Mouse (Mus musculus): ENCODE results near the gene Inha. TPM values are rescaled to one million over a fixed set of nuclear protein-coding genes. Genes with fewer than 3 reads are reported as not detected.

Gene Inha
- polyA plus RNA-seq, 1 experiment from 2014 or later = not detected

DNA sequence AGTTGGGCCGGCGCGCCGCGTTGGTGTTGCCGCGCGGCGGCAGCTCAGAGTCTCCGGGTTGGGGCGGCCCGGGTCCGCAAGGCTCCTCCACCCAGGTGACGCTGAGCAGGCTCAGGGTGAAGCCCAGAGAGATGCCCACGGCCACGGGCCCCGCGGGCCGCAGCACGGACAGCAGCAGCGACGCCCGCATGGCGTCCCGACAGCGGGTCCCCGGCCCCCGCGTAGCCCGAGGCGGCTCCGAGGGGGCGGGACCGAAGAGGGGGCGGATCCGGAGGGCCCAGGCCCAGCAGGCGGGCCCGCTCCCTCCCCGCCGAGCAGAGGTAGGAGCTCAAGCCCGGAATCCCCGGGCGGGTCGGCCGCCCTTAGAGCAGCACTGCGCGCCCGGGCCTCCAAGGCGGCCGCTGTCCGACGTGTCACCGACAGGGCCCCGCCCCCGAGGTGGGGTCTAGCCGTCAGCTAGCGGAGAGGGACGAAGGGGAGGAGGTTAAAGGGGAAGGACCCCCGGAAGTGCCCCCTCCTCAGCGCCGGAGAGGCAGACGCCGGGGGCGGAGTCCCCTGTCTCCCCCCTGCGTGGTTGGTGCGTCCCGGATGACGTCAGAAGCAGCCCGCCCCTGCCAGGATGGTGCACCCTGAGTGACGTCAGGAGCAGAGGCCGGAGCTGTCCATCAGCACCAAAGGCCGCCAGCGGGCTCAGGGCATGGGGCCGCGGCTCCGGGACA is 27.8 kb upstream of the Inha start, which contains the start of the genes Chpf and Tmem198:
Gene Chpf, minus strand, starts transcription at position 392 of the 719 bp plus-strand sequence.
Gene Tmem198, plus strand, starts transcription at position 617 of the 719 bp plus-strand sequence.
- no peak within 1 kb of the TSS for H3K4me3 ChIP-seq (ENCODE audit: inconsistent target)
- no peaks in the 10 kb centered on the region for H3K36me3 ChIP-seq (ENCODE audit: inconsistent target)
- 1% methylated on average over 65 of the region's 76 CpGs for WGBS (ENCODE audit: missing documents)
- H3K79me2 ChIP-seq (ENCODE audit: inconsistent target) = no peaks in the 10 kb centered on the region
- H3K27ac ChIP-seq = no peak within 1 kb of the TSS

DNA sequence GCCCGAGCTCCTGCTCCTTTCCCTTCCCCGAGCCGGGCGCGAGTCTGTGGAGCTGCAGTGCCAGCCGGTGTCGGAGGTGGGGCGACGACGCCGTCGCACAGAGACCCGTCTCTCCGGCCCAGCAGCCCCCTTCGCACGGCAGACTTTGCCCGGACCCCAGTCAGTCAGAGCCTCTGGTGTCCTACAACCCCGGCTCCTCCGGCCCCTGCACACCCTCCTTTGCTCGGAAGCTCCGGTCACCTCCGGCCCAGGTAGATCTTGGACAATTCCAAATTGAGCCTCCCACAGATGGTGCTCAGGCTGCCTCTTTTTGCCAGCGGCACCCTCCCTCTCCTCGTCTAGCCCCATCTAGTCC is 27.3 kb upstream of the Inha start:
- H3K4me3 ChIP-seq (ENCODE audit: inconsistent target) = no peak overlapping the region
- H3K36me3 ChIP-seq (ENCODE audit: inconsistent target) = no peaks in the 10 kb centered on the region
- H3K27ac ChIP-seq = no peak overlapping the region
- H3K79me2 ChIP-seq (ENCODE audit: inconsistent target) = no peaks in the 10 kb centered on the region
- WGBS (ENCODE audit: missing documents) = 2% methylated on average over 18 of the region's 24 CpGs

DNA sequence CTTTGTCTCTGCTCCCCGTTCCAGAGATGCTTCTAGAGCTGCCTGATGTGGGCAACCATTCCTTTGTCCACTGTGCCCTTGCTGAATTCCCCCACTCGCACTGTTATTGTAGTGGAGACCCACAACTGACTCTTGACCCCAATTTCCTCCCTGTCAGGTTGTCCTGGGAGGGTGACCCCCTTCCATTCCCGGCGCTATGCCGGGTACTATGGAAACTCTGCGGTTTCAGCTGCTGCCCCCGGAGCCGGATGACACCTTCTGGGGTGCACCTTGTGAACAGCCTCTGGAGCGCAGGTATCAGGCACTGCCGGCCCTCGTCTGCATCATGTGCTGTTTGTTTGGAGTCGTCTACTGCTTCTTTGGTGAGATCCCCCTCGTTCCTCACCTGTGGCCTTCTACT is 26.8 kb upstream of the Inha start:
- Histone ChIP-seq H3K4me3 (ENCODE audit: inconsistent target) (no peak overlapping the region), H3K27ac (no peak overlapping the region), H3K36me3 (ENCODE audit: inconsistent target) (no peaks in the 10 kb centered on the region), H3K79me2 (ENCODE audit: inconsistent target) (no peaks in the 10 kb centered on the region)
- WGBS (ENCODE audit: missing documents) = 32% methylated on average over 13 of the region's 13 CpGs

DNA sequence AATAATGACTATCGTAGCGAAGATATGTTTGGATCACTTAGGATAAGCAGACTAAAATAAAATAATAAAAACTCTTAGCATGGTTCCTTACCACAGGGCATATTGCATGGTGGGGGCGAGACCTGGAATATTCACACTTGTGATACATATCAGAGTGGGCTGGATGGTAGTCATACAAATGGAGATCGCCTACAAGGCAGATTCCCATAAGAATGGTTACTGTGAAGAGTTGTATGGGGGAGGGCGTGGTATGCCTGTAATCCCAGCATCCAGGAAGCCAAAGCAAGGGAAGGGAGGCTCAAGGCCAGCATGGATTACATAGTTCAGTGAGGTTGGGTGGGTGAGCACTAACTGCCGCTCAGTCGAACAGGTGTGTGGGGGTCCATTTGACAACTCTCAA is 26.1 kb upstream of the Inha start:
- Histone ChIP-seq H3K27ac (no peak overlapping the region), H3K79me2 (ENCODE audit: inconsistent target) (no peaks in the 10 kb centered on the region), H3K4me3 (ENCODE audit: inconsistent target) (no peak overlapping the region), H3K36me3 (ENCODE audit: inconsistent target) (no peaks in the 10 kb centered on the region)
- WGBS (ENCODE audit: missing documents) = 78% methylated on average over 7 of the region's 7 CpGs

DNA sequence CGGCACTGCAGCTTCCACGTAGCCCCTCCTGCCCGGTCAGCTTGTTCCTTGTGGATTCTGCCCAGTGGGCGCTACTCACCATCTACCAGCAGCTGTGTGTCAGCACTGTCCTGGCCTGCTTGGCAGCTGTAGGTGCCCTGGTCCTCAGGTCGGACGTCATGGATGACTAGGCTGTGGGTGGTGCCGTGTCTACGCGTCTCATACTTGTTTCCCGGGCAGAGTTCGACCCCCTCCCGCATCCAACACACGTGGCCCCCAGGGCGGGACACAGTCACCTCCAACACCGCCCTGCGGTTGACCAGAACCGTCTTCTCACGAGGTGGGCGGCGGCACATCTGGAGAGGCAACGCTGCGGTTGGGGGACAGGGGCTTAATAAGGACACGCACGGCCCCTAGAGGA is 20.3 kb upstream of the Inha start:
- Histone ChIP-seq H3K27ac (no peak overlapping the region), H3K36me3 (ENCODE audit: inconsistent target) (no peaks in the 10 kb centered on the region), H3K79me2 (ENCODE audit: inconsistent target) (no peaks in the 10 kb centered on the region), H3K4me3 (ENCODE audit: inconsistent target) (no peak overlapping the region)
- 11% methylated on average over 24 of the region's 24 CpGs for WGBS (ENCODE audit: missing documents)

DNA sequence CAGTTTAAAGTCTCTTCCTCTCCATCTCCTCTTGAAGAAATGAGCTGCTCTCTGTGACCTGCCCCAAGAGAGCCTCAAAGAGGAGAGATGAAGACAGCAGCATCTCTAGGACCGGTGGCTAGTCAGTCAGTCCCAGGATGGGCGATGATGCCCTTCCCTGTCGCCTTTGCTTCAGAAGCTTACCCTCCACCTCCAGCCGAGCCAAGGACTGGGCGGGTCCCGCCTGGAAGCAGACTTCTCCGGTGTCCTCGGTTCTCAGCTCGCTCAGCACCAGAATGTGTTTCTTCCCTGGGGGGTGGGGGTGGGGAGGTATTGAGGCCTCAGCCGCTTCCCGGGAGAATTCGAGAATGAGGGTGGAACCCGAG is 19.9 kb upstream of the Inha start:
- H3K27ac ChIP-seq = no peak overlapping the region
- no peaks in the 10 kb centered on the region for H3K36me3 ChIP-seq (ENCODE audit: inconsistent target)
- H3K4me3 ChIP-seq (ENCODE audit: inconsistent target) = no peak overlapping the region
- H3K79me2 ChIP-seq (ENCODE audit: inconsistent target) = no peaks in the 10 kb centered on the region
- 7% methylated on average over 13 of the region's 13 CpGs for WGBS (ENCODE audit: missing documents)

DNA sequence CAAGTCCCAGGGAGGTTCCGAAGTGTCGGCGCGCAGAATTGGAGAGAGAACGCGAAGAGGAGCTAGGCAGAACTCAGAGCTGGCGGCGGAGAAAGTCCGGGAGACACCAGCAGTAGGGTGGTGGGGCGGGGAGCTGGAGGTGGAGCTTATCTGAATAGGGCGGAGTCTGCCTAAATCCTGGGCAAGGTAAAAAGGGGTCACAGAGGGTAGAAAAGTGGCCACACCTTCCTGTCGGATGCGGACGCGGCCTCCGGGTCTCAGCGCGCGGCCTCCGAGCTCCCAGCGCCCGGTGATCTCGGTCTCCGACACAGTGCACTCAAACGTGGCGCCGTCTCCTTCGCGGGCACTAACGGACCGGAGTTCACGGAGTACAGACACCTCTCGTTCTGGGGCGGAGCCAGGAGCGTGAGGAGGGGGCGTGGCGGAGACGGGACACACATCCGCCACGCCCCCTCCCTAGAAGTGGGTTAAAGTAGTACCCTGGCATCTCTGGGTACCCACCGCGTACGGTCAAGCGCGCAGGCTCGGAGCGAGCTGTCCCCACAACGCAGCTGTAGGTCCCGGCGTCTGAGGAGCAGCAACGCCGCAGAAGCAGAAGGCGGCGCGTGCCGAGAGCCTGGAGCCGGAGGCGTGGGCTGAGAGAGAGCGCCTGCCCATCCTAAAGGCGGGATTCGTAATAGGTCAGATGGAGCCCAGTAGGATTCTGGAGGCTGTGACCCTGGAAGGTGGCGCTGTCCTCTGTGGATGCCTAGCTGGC is 19.3 kb upstream of the Inha start:
- WGBS (ENCODE audit: missing documents) = 3% methylated on average over 56 of the region's 62 CpGs
- no peak overlapping the region for H3K4me3 ChIP-seq (ENCODE audit: inconsistent target)
- no peaks in the 10 kb centered on the region for H3K36me3 ChIP-seq (ENCODE audit: inconsistent target)
- H3K27ac ChIP-seq = no peak overlapping the region
- H3K79me2 ChIP-seq (ENCODE audit: inconsistent target) = no peaks in the 10 kb centered on the region

DNA sequence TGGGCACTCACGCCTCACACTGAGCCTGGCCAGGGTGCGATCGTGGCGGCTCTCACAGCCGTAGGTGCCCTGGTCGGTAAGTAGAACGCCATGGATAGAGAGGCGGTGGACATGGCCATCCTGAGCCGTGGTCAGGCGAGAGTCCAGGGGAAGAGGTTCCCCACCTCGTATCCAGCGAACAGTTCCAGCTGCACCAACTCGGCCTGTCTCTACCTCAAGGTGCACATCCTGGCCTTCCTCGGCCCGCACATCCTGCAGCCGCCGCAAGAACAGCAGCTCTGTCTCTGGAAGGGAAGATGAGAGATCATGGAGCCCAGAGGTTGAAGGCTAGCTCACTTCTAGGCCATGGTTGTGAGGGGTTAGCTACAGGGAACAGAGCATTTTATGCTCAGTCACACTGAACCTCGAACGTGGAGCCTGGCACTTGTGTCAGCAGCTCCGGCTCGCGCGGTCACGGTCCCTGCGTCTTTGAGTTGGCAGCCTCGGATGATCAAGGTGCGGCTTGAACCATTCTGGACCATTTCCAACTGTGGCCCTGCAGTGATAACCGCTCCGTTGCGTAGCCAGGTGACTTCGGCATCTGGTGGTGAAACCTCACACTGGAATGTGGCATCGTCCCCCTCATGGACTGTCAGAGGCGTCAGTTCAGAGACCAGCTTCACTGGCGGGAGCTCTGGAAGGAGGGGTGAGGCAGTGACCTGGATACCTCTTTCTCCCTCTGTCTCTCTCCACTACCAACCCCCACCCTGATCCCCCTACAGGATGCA is 15.9 kb upstream of the Inha start:
- no peaks in the 10 kb centered on the region for H3K36me3 ChIP-seq (ENCODE audit: inconsistent target)
- 96% methylated on average over 34 of the region's 34 CpGs for WGBS (ENCODE audit: missing documents)
- H3K27ac ChIP-seq = no peak overlapping the region
- no peaks in the 10 kb centered on the region for H3K79me2 ChIP-seq (ENCODE audit: inconsistent target)
- no peak overlapping the region for H3K4me3 ChIP-seq (ENCODE audit: inconsistent target)

DNA sequence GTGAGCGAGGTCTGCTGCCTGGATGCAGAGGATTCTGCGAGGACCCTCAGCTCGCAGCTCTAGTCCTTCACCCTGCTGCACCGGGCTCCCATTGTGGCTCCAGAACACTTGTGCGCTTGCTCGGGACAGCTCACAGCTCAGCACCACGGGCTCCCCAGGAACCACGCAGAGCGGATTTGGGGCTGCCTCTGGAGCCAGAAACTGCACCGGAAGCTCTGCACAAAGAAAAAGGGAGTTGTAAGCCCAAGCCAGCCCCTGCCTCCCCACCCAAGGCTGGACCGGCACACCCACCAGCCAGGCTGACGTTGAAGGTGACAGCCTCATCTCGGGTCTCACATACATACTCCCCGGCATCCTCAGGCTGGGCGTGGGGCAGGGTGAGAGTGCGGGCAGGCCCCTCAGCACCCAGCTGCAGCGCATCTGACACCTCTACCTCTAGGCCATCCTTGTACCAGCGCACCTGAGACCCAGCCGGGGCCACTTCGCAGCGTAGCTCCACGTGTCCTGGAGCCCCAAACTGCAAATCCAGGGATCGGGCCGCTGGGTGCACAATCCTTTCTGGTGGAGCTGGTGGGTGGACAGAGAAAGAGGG is 14.2 kb upstream of the Inha start:
- no peak overlapping the region for H3K4me3 ChIP-seq (ENCODE audit: inconsistent target)
- H3K79me2 ChIP-seq (ENCODE audit: inconsistent target) = no peaks in the 10 kb centered on the region
- 90% methylated on average over 24 of the region's 24 CpGs for WGBS (ENCODE audit: missing documents)
- H3K36me3 ChIP-seq (ENCODE audit: inconsistent target) = no peaks in the 10 kb centered on the region
- H3K27ac ChIP-seq = no peak overlapping the region

DNA sequence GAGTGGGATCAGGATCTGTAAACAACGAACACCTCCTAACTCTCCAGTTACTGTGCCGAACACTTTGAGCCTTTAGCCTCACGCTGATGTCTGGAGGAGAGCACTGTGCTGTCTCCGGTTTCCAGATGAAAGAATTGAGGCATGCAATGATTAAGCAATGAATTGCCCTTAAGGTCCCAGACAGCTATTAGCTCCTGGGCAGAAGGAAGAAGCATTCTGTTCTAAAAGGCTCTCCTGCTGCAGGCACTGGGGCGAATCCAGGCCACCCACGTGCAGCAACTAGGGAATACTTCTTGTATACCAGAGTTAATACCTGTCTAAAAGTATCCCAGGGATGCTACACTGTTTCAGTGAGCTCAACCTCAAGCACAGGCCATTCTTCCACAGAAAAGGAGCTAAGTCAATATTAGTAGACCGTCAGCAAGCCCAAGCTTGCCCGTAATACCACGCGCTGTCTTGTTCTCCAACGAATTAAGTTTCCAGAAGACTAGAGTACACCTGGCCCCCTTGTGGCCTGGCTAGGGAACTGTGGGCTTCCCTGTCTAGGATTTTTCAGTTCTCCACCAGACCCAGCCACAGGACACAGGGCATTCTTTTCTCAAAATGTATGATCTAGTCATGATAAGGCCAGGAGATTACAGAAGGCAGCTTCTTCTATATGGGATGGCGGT is 11.9 kb upstream of the Inha start:
- H3K79me2 ChIP-seq (ENCODE audit: inconsistent target) = no peaks in the 10 kb centered on the region
- no peaks in the 10 kb centered on the region for H3K36me3 ChIP-seq (ENCODE audit: inconsistent target)
- WGBS (ENCODE audit: missing documents) = 75% methylated on average over 12 of the region's 12 CpGs
- no peak overlapping the region for H3K27ac ChIP-seq
- no peak overlapping the region for H3K4me3 ChIP-seq (ENCODE audit: inconsistent target)

DNA sequence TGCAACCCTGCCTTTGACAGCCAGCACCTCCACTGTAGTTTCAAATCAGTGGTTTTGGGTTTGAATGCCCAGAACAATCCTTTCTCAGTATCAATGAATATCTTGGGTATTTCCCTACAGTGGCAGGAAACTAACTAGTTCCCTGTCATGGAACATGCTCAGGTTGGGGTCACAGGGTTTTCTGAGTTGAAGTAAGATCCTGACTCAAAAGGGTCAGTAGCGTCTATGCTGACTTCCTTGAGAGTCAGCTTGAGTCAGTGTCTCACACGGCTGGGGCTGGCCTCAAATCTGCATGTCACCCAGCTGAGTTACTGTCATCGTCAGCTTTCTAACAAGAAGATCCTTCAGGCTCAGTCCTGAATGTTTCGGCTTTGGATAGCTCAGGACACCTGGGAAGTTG is 8.0 kb upstream of the Inha start:
- Histone ChIP-seq H3K27ac (no peak overlapping the region), H3K4me3 (ENCODE audit: inconsistent target) (no peak overlapping the region), H3K79me2 (ENCODE audit: inconsistent target) (no peaks in the 10 kb centered on the region), H3K36me3 (ENCODE audit: inconsistent target) (no peaks in the 10 kb centered on the region)
- 87% methylated on average over 4 of the region's 4 CpGs for WGBS (ENCODE audit: missing documents)

DNA sequence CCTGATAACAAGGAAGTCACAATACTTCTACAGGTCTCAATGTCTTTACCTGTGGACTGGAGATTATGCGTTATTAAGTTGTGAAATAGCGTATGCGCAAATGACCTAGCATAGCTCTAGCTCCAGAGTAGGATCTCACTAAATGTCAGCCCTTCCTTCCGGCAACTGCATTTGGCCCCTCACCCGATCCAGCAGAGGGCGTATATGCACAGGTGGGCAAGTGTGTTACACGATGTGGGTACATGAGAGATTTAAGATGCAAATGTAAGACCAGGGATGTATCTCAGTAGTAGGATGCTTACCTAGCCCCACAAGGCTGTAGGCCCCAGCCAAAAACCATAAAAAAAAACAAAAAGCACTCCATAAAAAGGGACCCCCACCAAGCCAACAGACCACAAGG is 7.4 kb upstream of the Inha start:
- Histone ChIP-seq H3K36me3 (ENCODE audit: inconsistent target) (no peaks in the 10 kb centered on the region), H3K4me3 (ENCODE audit: inconsistent target) (no peak overlapping the region), H3K79me2 (ENCODE audit: inconsistent target) (no peaks in the 10 kb centered on the region), H3K27ac (no peak overlapping the region)
- 85% methylated on average over 7 of the region's 7 CpGs for WGBS (ENCODE audit: missing documents)

DNA sequence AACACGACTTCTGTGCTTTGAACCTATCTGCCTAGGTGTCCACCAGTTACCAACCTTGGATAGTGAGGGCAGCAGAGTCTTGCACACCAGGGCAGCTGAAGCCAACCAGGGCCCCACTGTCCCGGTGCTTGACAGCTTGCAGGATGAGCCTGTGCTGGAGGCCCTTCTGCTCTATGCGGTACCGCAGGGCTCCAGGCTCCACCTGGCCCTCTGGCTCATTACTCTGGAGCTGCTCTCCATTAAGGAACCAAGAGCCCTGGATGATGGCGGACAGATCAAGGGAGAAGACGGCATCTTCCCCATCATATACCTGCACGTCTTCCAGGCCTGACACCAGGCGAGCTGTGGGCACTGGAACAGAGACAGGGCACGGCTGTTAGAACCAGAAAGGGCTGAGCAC is 5.0 kb upstream of the Inha start:
- H3K79me2 ChIP-seq (ENCODE audit: inconsistent target) = no peaks in the 10 kb centered on the region
- H3K27ac ChIP-seq = no peak overlapping the region
- 94% methylated on average over 9 of the region's 9 CpGs for whole genome bisulfite sequencing (ENCODE audit: missing documents)
- no peak overlapping the region for H3K4me3 ChIP-seq (ENCODE audit: inconsistent target)
- H3K36me3 ChIP-seq (ENCODE audit: inconsistent target) = no peaks in the 10 kb centered on the region

DNA sequence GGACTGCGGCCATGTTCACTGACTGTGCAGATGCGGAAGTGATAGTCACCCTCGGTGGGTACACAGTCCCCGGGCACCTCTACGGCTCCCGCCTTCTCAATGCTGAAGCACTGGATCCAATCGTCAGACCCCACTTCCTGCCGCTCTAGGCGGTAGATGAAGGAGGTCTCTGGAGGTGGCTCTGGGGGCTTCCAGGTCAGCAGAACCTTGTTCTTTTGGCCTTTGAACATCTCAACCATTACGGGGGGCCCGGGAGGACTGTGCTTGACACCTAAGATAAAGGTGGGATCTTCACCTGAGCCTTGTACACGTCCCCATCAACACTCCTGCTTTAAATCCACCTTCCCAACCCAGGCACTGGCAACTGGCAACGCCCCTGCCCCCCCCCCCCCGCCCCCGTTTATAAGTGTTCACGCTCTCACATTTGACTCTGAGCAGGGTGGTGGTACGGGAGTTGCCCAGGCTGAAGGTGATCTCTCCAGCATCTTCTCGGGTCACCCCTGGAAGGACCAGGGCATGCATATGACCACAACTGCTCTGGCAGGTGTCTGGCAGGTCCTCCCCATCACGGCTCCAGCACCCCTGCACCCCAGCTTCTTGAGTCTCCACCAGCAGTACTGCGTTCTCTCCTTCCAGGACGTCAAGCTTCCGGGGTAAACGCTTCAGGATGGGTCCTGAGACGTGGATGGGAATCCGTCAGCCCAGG is 3.8 kb upstream of the Inha start:
- H3K36me3 ChIP-seq (ENCODE audit: inconsistent target) = no peaks in the 10 kb centered on the region
- 86% methylated on average over 24 of the region's 25 CpGs for WGBS (ENCODE audit: missing documents)
- H3K79me2 ChIP-seq (ENCODE audit: inconsistent target) = no peaks in the 10 kb centered on the region
- no peak overlapping the region for H3K27ac ChIP-seq
- H3K4me3 ChIP-seq (ENCODE audit: inconsistent target) = no peak overlapping the region

Data from macrophage (primary cell).